Mouse (Mus musculus) R1 (cell line): ENCODE data around the gene Hmcn2.

Experiments
- DNase-seq: peaks from one replicate; pipeline ENCODE4 v3.0.0-alpha.2; 2018; ENCODE audit warnings: low read depth, low spot score

The Hmcn2 gene

GRCm38 (mm10) chr2:31304801-31305665 lies 9.2 kb upstream of the Hmcn2 start:
- peak; percentile 97 for DNase-seq

- DNase-seq = peak; percentile 68
Measured at GRCm38 (mm10) chr2:31305684-31306083, 8.5 kb upstream of the Hmcn2 start.

- DNase-seq = peak; percentile 68
Measured at GRCm38 (mm10) chr2:31308257-31308656, 6.0 kb upstream of the Hmcn2 start.

- DNase-seq = no peak
Measured at GRCm38 (mm10) chr2:31309549-31309948, 4.7 kb upstream of the Hmcn2 start.

- DNase-seq = no peak
Measured at GRCm38 (mm10) chr2:31318162-31318561, 3.9 kb downstream of the Hmcn2 start.

- no peak for DNase-seq
Measured at GRCm38 (mm10) chr2:31319200-31319599, 5.0 kb downstream of the Hmcn2 start.

- no peak for DNase-seq
Measured at GRCm38 (mm10) chr2:31327186-31327585, 13.0 kb downstream of the Hmcn2 start.

GRCm38 (mm10) chr2:31337706-31338330 lies 23.6 kb downstream of the Hmcn2 start:
- DNase-seq = no peak

- no peak for DNase-seq
Measured at GRCm38 (mm10) chr2:31339826-31340225, 25.6 kb downstream of the Hmcn2 start.

GRCm38 (mm10) chr2:31341726-31342535 lies 27.7 kb downstream of the Hmcn2 start:
- DNase-seq = no peak

GRCm38 (mm10) chr2:31346096-31346495 lies 31.9 kb downstream of the Hmcn2 start:
- peak; percentile 72 for DNase-seq

- no peak for DNase-seq
Measured at GRCm38 (mm10) chr2:31348373-31348772, 34.2 kb downstream of the Hmcn2 start.

GRCm38 (mm10) chr2:31348850-31349249 lies 34.6 kb downstream of the Hmcn2 start:
- DNase-seq = no peak

- DNase-seq = no peak
Measured at GRCm38 (mm10) chr2:31356771-31357170, 42.6 kb downstream of the Hmcn2 start.

GRCm38 (mm10) chr2:31359316-31359715 lies 45.1 kb downstream of the Hmcn2 start:
- DNase-seq = no peak

- no peak for DNase-seq
Measured at GRCm38 (mm10) chr2:31367186-31367585, 53.0 kb downstream of the Hmcn2 start.

GRCm38 (mm10) chr2:31371396-31371795 lies 57.2 kb downstream of the Hmcn2 start:
- DNase-seq = no peak

GRCm38 (mm10) chr2:31372186-31372585 lies 58.0 kb downstream of the Hmcn2 start:
- DNase-seq = peak; percentile 33

- no peak for DNase-seq
Measured at GRCm38 (mm10) chr2:31374415-31374814, 60.2 kb downstream of the Hmcn2 start.

GRCm38 (mm10) chr2:31376057-31376456 lies 61.8 kb downstream of the Hmcn2 start:
- DNase-seq = no peak

GRCm38 (mm10) chr2:31377481-31377880 lies 63.3 kb downstream of the Hmcn2 start:
- no peak for DNase-seq

- peak; percentile 76 for DNase-seq
Measured at GRCm38 (mm10) chr2:31381292-31381846, 67.2 kb downstream of the Hmcn2 start.
